Mouse (Mus musculus) heart, adult 2 months (tissue): ENCODE measurements at regions not wholly inside any gene's neighbourhood (a gene's known extent, or its start where the extent isn't known, plus 50 kb on each side); places are given as distances from the start of the nearest gene placed in this dataset.

Experiments
- CTCF ChIP-seq: fragments of 200-600 bp; IDR thresholded peaks from 2 replicates; pipeline ENCODE4 v1.8.1; 2022; ENCODE audit warnings: antibody characterized with exemption, mild to moderate bottlenecking, moderate library complexity
- POLR2A ChIP-seq: fragments of 200-500 bp; IDR thresholded peaks from 2 replicates; pipeline ENCODE4 v1.6.1; 2011; ENCODE audit warnings: mild to moderate bottlenecking, low read depth, low read length, control low read depth; ENCODE audit not compliant: insufficient read depth

- no peak for TF ChIP-seq CTCF
- TF ChIP-seq POLR2A, result no peak
Measured at GRCm38 (mm10) chr8:15490774-15491173, 444.9 kb upstream of the BB014433 start.
